Mouse (Mus musculus) layer of hippocampus, adult 9-11 months (tissue): Measurements from ENCODE around the gene Olig2.

Source experiments
- DNase-seq: peaks from one replicate; pipeline ENCODE4 v3.0.0; 2022

The Olig2 gene

GRCm38 (mm10) chr16:91270982-91271549 is 45.8 kb downstream of the Olig2 start:
- DNase-seq: no peak

GRCm38 (mm10) chr16:91271634-91272033 is 46.4 kb downstream of the Olig2 start:
- DNase-seq: peak; percentile 23
